Mouse (Mus musculus): ENCODE results near the gene Txnip.

Gene Txnip

DNA sequence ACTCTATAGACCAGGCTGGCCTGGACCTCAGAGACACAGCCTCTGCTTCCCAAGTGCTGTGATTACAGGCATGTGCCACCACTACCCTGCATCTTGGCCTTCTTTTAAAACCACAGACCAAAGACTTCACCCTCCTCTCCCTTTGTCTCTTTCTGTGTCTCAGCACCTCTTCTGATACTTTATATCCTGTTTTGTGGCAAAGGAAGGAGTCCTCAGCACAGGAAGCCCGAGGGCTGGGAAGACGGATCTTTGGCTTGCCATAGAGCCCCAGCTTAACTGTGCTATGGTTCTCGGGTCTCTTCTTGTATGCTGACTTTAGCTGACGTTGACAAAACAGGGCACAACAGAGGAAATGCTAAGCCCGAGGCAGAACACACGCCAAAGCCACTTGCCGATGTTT is 12.9 kb downstream of the Txnip start:
- no peak for DNase-seq

GRCm38 (mm10) chr3:96571336-96571735 is 13.6 kb downstream of the Txnip start:
- DNase-seq: no peak

DNA sequence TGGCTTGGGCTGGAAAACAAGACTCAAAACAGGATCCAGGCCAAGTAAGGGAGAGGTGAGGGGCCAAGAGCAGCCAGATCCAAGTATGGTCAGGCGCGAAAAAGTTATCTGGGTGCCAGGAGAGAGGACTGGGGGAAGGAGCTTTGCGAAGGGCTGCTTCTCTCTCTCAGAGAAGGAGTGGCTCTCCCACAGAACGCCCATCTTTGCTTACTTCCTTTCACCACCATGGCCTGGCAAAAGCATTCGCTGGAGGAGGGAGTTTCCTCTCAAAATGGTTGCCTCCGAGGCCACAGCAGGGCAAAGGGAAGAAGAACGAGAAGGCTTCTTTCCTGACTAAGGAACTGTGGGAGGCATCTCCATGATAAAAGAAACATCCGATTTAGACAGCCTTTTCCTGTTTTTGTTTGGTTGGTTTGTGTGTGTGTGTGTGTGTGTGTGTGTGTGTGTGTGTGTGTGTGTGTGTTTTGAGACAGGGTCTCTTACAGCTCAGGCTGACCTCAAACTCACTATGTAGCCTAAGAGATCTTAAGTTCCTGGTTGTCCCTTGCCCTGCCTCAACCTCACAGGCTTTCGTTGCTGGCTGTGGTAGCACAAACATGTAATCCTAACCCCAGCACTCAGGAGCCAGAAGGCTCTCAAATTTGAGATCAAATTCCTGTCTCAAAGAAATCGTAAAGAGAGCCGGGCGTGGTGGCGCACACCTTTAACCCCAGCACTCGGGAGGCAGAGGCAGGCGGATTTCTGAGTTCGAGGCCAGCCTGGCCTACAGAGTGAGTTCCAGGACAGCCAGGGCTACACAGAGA is 14.3 kb downstream of the Txnip start:
- no peak for DNase-seq

- no peak for DNase-seq
Observed at GRCm38 (mm10) chr3:96573611-96574511, 16.1 kb downstream of the Txnip start.

DNA sequence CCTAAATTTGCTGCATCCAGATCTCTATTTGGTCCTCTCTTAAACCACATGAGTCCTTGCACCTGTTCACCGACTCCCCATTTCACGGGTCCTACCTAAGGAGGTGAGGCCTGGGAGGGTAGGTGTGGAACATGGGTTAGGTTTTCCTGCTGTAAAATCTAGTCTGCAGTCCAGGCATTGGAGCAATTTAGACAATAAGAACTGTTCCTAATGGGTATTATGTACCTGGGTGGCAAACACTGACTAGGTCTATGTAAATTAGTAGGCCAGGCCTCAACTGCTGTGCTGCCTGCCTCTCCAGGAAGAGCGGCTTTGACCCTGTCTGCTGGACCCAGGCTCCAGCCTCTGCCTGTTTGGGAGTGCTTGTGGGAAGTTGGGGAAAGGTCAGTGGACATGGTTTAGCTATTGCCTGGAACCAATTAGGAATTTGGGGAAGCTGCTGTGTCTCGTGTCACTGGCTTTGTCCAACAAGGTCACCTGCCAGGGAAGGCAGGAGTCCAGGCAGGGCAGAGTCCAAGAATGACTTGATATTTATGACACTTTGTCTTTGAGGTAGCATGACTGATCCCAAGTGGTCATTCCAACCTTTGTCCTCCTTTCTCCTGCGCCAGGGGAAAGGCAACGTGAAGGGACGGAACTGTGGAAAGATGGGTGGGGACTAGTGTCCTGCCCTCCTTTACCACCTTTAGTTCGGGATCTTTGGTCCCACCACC is 17.7 kb downstream of the Txnip start:
- DNase-seq: no peak

GRCm38 (mm10) chr3:96576005-96576658 is 18.4 kb downstream of the Txnip start:
- no peak for DNase-seq

DNA sequence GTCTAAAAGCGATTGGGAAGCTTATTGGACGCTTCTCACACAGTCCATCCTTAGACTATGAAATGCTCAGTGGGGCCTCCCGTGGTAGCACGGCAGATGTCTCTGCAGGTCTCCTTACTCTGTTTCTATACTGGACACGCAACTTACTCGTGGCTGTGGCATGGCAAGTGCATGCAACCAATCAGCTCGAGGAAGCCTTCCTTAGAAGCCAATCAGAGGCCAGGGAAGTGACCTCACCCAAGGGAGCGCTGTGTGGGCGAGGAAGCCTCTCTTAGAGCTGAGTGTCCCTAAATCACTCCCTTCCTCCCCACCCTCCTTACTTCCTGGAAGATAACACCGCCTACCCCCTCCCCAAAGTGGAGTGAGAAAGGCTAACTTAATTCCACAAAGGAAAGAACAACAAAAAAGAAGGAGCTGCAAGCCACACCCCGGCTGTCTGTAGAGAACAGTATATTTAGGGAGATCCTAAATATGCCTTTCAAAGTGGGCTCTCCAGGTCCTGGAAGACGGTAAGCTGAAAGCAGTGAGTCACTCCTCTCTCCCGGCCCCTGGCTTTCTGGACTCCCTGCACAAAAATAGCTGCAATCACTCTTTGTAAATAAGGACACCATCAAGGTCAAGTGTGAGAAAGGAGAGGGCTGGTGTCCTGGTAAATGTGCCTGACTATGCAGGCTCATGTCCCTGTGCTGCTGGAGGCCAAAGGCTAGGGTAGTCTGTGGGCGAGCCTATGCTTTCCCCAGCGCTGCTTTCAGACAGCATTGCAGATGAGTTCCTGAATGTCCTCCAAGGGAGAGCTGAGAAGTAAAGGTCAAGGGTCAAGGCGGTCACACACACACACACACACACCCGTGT is 19.2 kb downstream of the Txnip start, which contains the start of gene Gm16253:
Gene Gm16253 (plus strand): TSS at position 295 of the 852 bp plus-strand sequence.
- DNase-seq: peak; percentile 96

DNA sequence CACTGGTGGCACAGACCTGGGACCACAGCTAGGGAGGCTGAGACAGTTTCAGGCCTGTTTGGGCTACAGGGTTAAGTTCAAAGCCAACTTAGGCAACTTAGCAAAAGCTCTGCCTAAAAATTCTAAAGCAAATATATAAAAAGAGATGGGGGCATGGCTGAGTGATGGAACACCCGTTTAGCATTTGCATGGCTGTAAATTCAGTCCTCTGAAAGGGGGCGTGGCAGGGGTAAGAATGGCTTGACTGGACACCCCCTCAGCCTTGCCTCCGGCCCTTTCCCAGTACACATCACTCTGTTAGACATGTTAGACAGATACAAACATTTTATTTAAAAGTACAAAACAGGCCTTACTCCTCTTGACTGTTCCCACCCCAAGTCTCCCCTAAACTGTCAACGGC is 19.8 kb downstream of the Txnip start:
- no peak for DNase-seq

DNA sequence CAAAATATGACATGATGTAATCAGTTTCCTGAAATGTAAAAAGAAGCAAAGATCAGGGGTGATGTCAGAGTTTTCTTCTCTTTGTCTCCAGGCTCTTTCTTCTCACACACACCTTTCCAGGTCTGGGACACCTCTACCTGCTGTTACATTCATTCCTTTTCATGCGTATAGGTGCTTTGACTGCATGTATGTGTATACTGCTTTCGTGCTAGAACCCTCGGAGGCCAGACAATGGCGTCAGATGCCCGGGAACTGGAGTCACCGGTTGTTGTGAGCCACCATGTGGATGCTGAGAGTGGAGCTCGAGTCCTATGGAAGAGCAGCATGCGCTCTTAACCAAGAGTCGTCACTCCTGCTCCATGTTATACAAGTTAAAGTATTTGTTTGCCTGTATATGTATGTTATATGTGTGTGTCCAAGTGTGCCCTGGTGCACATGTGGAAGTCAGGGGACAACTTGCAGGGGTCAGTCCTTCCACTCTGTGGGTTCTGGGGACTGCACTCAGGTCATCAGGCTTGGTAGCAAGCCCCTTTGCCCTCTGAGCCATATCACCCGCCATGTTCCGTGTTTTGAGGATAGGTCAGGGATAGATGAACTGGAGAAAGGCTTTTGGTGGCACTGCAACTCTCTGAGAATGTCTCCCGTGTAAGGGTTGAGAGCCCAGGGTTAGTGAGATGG is 20.9 kb downstream of the Txnip start:
- no peak for DNase-seq

GRCm38 (mm10) chr3:96579239-96579750 is 21.5 kb downstream of the Txnip start:
- DNase-seq: no peak

DNA sequence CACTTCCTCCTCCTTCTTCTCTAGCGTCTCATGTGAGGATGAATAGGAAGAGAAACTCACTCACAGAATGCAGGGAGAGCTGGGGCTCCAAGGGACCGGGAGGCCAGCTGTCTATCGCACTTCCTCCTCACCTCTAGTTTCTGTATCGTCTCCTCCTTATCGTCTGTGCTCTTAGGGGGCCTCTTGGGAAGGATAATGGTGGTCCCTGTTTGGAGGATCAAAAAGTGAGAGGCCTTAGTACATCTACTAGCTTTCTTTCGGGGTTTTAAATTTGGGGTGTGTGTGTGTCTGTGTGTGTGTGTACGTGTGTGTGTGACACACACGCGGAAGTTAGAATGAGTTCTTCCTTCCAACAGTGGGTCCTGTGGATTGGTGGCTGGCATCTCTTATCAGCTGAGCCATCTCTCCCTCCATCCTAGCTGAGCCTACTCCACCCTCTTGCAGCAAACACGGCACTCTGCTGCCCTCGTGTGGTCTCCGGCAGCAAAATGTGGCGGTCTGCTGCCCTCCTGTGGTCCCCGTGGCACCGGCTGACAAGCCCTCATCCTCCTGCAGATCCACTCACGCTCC is 22.2 kb downstream of the Txnip start:
- DNase-seq: peak; percentile 93

DNA sequence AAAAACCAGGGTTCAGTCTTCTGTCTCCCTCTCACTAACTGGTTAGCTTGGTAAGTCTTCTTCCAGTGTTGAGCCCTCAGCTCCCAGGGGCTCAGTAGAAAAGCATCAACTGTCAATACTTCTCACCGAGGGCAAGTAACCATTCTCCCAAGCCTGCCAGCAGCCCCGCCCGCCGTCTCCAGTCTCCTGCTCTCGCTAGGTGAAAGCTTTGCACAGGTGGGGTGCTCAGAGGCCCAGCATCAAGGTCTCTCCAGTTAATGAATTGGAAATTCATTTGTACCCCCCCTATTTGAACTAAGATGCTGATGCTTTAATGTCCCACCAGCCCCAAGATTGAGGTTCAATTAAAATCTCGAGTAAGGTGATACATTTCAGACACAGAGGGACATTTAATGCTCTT is 23.4 kb downstream of the Txnip start:
- DNase-seq: no peak

GRCm38 (mm10) chr3:96581771-96582515 is 24.2 kb downstream of the Txnip start:
- DNase-seq: no peak

DNA sequence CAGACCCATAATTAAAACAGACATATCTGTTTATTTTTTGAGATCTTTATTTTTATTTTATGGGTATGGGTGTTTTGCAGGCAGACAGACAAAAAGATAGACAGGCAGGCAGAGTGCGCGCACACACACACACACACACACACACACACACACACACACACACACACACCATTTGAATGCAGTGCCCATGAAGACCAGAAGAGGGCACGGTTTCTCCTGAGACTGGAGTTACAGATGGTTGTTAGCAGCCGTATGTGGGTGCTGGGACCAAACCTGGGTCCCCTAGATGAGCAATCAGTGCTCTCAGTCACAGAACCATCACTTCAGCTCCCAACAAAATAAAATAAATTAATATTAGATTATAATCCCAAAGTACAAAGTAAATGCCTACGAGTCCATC is 25.6 kb downstream of the Txnip start:
- no peak for DNase-seq

DNA sequence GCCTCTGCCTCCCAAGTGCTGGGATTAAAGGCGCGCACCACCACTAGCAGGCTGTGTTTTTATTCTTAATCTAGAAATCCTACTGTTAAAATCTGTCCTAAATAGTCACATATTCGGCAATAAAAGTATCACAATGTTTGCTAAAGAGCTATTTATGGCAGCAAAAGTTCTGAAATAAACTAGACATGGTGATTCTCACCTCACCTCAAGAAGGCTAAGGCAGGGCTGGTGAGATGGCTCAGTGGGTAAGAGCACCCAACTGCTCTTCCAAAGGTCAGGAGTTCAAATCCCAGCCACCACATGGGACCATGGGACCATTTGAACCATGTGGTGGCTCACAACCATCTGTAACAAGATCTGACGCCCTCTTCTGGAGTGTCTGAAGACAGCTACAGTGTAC is 32.9 kb downstream of the Txnip start:
- DNase-seq: no peak

- no peak for DNase-seq
Observed at GRCm38 (mm10) chr3:96593374-96593773, 35.6 kb downstream of the Txnip start.

DNA sequence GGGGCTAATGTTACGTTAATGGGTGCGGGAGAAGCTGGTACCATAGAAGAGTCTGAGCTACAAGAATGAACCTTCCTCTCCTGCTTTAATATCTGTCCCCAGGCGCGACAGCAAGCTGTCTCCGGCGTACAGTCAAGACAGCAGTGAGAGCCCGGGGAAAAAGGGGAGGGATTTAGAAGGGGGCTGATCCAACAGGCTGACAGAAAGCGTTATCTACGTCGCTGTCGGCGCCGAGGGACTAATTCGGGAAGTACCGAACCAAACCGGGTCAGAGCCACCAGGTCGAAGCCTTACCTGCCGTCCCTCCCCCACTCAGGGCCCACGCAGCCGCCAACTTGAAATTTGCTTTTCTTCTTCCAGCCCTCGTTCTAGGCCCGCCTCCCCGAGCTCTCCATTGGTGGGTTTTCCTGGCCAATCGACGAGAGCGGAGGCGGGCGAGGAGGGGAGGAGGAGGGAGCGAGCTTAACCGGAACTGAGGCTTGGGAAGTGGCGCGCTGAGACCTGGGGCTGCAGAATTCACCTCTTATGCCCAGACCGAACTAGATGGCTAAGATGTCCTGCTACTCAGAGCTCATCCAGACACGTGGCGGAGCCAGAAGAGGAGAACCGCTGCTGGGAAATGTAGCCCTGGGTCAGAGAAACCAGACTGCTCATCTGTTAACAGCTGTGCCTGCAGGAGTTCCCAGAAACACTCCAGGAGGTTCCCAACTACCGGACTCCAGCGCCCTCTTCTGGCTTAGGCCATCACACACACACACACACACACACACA is 36.2 kb downstream of the Txnip start, which contains the start of gene Polr3gl:
Gene Polr3gl (minus strand): TSS at position 392 of the 771 bp plus-strand sequence.
- DNase-seq: peak; percentile 95

GRCm38 (mm10) chr3:96594851-96595250 is 37.1 kb downstream of the Txnip start:
- DNase-seq: no peak

DNA sequence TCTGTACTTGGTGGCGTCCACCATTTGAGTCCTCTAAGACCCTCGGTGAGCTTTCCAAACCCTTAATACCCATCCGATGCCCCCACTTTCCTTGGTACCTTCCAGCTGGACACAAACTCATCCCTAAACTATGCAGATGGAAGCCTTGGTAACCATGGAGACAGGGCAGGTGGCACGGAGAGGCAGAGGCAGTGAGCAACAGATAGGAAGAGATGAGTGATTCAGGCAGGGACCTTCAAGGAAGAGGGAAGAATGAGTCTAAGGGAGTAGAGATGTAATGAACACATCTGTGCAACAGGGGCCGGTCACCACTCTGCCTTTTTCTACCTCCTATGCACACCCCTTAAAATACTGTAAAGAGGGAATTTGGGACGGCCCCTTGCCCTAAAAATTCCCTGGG is 37.9 kb downstream of the Txnip start:
- peak; percentile 70 for DNase-seq
